Mouse (Mus musculus): ENCODE measurements around the gene Rora.

DNA sequence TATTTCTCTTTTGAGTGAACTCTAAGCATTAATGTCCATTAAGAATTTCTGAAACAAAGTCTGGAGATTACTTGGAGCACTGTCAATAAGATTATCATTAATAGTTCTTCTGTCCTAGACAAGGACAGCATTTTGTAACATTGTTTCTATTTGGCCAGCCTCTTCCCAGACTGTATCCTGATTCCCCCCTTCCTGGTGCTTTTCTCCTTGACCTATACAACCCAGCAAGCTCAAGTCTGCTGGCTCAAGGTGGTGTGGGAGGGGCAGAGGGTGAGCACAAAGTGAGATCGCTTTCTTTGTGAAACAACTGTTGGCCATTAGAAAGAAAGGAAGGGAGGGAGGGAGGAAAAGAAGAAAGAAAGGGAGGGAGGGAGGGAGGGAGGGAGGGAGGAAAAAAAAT lies 537.1 kb downstream of the Rora start:
- TF ChIP-seq CTCF (IDR thresholded peaks at IDR 0.05; ENCODE audit: low read depth) (no peak), EP300 (IDR thresholded peaks at IDR 0.05; ENCODE audit: low read depth) (no peak)
